Mouse (Mus musculus) forebrain, embryonic 10.5 days (tissue): ENCODE results near the gene Olfr20. TPM values are rescaled to one million over a fixed set of nuclear protein-coding genes. Genes with fewer than 3 reads are reported as not detected.
"Not testable (repeated sequence)": the region's sequence is repeated elsewhere in the genome, so short reads cannot be mapped to it uniquely, and the experiment has no call there.

Experiments used
- DNase-seq: peaks from one replicate; pipeline ENCODE4 v3.0.0-alpha.2; 2017; ENCODE audit warnings: low spot score; ENCODE audit errors: extremely low spot score
- H3K27ac ChIP-seq: fragments of 300-500 bp; sonication (generic); 2 replicates; pipeline ENCODE4 v1.5.1; 2016; ENCODE audit warnings: mild to moderate bottlenecking
- H3K27me3 ChIP-seq: fragments of 300-500 bp; sonication (generic); 2 replicates; pipeline ENCODE4 v1.6.1; 2016; ENCODE audit warnings: mild to moderate bottlenecking; ENCODE audit not compliant: poor library complexity, severe bottlenecking
- H3K36me3 ChIP-seq: fragments of 300-500 bp; sonication (generic); replicated peaks from 2 replicates; pipeline ENCODE4 v1.6.1; 2016; ENCODE audit warnings: mild to moderate bottlenecking, moderate library complexity
- H3K4me1 ChIP-seq: fragments of 300-500 bp; sonication (generic); 2 replicates; pipeline ENCODE4 v1.6.1; 2016
- H3K4me3 ChIP-seq: fragments of 300-500 bp; sonication (generic); 2 replicates; pipeline ENCODE4 v1.5.1; 2016; ENCODE audit warnings: mild to moderate bottlenecking, moderate library complexity
- H3K9me3 ChIP-seq: fragments of 300-500 bp; sonication (generic); 2 replicates; pipeline ENCODE4 v1.6.1; 2016; ENCODE audit warnings: mild to moderate bottlenecking, moderate library complexity
- WGBS: fragments of 180-500 bp; shearing (Covaris S2); methylation state at CpG from one replicate; pipeline ENCODE4 v1.1.7; 2016; 5-methylcytosine and 5-hydroxymethylcytosine counted together
- polyA plus RNA-seq: library from polyadenylated mRNA; unstranded; fragments of >200 nt; fragmentation: Nextera tagmentation; extraction: Ambion mirVana; gene quantifications from 2 replicates; pipeline ENCODE4 v1.2.1, GENCODE M21; 2016

The Olfr20 gene
- polyA plus RNA-seq: not detected in 2 replicates

DNA sequence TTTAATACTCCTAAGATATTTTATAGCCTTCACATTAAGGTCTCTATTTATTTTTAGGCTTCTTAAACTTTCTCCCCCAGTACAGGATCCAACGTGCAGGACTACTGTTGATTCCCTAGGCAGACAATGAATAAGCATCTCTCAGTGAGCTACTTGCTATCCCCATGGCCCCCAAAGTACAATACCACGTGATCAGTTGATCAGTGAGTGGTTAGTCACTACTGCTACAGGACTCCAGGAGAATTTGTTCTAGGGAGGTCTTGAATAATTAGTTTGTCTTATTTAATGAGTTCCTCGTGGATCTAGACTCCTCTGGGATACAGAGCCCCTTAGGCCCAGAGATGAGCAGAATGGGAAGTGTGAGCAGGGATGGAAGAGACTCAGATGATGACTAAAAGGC, at the start of gene Olfr20:
Olfr20 (plus strand) TSS at position 301 of the 400 bp plus-strand sequence.
- 52% methylated on average over 3 of the region's 3 CpGs for WGBS
- H3K27ac ChIP-seq: no peak within 1 kb of the TSS
- DNase-seq: no peak

DNA sequence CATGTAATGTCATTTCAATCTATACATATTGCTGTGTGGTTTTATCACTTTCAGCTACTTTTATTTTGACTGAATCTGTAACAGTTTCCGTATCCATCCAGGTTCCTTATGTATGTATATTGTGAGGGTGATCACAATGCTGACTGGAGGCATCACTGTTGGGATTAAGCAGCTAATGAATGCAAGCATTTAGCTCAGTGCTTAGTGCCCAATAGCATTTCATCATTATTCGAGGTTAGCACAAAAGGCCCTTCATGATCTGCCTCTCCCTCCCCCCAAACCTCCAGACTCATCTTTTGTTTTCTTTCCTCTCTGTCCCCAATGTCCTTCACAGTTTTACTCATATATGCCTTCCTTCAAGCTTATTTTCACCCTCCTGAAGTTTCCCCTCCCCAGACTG, 47.5 kb upstream of the Olfr20 start:
- Histone ChIP-seq H3K36me3 (no peaks in the 10 kb centered on the region), H3K4me3 (no peak overlapping the region), H3K27me3 (no peaks in the 10 kb centered on the region), H3K27ac (no peak overlapping the region), H3K9me3 (no peaks in the 10 kb centered on the region), H3K4me1 (peaks cover 9% of the 10 kb centered on the region)
- WGBS: 22% methylated on average over 2 of the region's 2 CpGs
- no peak for DNase-seq

More for the DNA sequence above, at the start of gene Olfr20:
- no peaks in the 10 kb centered on the region for H3K4me1 ChIP-seq
- no peaks in the 10 kb centered on the region for H3K36me3 ChIP-seq
- H3K4me3 ChIP-seq: no peak within 1 kb of the TSS
- H3K27me3 ChIP-seq: no peaks in the 10 kb centered on the region
- no peaks in the 10 kb centered on the region for H3K9me3 ChIP-seq

DNA sequence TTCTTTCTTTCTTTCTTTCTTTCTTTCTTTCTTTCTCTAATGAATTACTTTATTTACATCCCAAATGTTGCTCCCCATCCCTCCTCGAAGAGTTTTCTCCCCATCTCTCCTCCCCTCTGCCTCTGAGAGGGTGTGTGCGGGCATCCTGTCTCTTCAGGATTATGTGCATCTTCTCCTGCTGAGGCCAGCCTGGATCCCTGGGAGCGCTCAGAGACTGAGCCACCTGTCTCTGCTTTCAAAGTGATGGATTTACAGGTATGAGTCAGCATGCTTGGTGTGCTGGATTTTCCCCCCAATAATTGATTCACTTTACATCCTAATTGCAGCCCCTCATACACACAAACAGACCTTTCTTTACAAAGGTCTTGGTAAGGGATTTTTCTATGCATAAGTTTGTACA, 34.6 kb upstream of the Olfr20 start:
- H3K27ac ChIP-seq: no peak overlapping the region
- DNase-seq: no peak
- H3K27me3 ChIP-seq: no peaks in the 10 kb centered on the region
- no peak overlapping the region for H3K4me3 ChIP-seq
- WGBS: 40% methylated on average over 3 of the region's 3 CpGs
- no peaks in the 10 kb centered on the region for H3K9me3 ChIP-seq
- no peaks in the 10 kb centered on the region for H3K4me1 ChIP-seq
- no peaks in the 10 kb centered on the region for H3K36me3 ChIP-seq

DNA sequence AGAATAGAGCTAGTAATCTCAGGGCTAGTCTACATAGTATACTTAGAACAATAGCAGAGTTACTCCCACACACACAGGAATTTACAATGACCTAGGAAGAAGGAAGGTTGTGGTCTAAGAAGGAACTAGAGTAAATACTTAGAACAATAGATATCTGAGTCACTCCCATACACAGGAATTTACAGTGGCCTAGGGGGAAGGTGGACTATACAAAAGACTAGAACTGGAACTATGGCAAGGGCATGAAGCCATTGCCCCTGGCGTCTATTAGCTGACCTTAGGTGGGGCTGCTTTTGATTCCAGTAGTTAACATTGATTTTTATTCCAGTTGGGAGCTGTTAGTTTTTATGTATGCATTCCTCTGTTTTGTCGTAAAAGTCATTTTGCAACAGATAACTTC, 32.0 kb upstream of the Olfr20 start:
- WGBS: 90% methylated on average over 2 of the region's 2 CpGs

DNA sequence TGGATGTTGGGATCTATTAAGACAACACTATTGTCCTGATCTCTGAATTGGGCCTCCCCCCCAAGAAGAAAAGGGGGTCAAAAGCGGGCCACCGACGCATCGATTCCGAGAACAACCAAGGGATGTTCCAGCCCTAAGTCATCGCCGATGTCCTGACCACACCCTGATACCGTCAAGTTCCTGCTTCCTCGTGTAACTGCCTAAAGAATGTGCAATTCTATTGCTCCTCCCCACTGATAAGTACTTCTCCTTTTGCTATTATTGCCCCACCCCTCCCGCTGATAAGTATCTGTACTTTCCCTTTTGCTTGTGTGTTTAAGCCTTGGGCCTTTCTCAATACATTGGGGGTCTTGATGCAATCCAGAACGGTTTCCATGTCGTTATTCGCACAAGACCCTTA, 29.5 kb upstream of the Olfr20 start:
- H3K4me1 ChIP-seq, H3K4me3 ChIP-seq, DNase-seq, H3K9me3 ChIP-seq, H3K27ac ChIP-seq, H3K36me3 ChIP-seq, H3K27me3 ChIP-seq: not testable (repeated sequence)
- WGBS: 96% methylated on average over 13 of the region's 13 CpGs

More for the DNA sequence above, 32.0 kb upstream of the Olfr20 start:
- DNase-seq, H3K9me3 ChIP-seq, H3K4me3 ChIP-seq, H3K27me3 ChIP-seq, H3K36me3 ChIP-seq, H3K27ac ChIP-seq, H3K4me1 ChIP-seq: not testable (repeated sequence)

DNA sequence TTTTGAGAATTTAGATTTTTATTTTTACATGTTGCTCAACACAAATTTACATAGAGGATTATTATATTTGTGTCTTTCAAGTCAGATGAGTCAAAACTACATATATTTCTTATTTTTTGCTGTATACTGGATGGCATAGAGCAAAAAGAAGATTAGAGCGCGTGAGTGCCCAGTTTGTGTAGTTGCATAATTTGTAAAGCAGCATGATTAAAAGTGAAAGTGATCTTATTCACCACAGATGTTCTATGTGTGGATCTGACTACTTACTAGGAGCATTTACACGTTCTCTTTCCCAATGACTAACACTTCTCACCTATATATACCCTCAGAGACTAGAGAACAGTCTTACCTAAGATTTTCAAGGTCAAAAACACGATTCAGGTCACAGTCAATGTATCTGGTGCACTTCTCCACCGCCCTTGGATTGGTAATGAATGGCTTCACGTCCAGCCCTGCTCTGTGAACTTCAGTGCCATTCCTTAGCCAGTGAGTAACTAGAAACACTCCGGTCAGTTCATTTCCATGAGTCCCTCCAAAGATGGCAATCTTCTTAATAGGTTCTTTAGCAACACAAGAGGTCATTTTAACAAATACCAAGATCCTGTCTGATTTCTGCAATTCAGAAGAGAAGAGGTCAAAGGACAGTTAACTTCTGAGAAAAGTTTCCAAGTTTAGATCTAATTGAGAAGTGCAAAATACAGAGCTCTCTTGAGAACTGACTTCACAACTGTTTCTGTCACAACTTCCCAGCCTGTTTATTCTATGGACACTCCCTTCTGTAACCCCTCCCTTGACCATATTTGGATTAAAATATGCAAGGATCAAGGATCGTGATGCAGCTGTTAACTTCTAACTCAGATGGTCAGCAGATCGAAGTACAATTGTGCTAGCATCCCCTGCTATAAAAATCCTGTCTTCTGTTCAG, 26.4 kb upstream of the Olfr20 start:
- no peaks in the 10 kb centered on the region for H3K36me3 ChIP-seq
- no peak for DNase-seq
- H3K4me3 ChIP-seq: no peak overlapping the region
- no peak overlapping the region for H3K27ac ChIP-seq
- WGBS: 81% methylated on average over 9 of the region's 9 CpGs
- H3K27me3 ChIP-seq: no peaks in the 10 kb centered on the region
- no peaks in the 10 kb centered on the region for H3K4me1 ChIP-seq
- no peaks in the 10 kb centered on the region; the same call in 1 of the 2 replicates for H3K9me3 ChIP-seq

DNA sequence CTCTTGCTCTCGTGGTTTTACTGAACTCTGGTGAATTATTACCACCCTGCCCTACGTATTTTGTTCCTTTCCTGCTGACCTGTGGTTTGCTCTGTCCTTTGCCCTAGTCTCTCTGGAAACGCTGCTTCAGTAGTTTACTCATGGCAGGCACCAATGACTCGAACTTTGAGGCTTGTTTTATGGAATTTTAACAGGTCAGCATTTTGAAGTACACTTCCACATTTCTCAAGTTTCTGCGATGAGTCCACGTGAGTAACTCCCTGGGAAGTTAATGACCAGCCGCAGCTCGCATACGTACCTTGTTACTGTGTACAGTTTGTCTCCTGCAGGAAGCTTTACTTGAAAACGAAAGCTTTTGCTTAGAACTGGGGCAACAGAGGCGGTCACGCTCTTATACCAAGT, 24.1 kb upstream of the Olfr20 start:
- WGBS: 69% methylated on average over 12 of the region's 12 CpGs
- Histone ChIP-seq H3K27ac (no peak overlapping the region), H3K27me3 (no peaks in the 10 kb centered on the region), H3K4me3 (no peak overlapping the region), H3K9me3 (peaks cover 8% of the 10 kb centered on the region; the same call in 1 of the 2 replicates), H3K36me3 (no peaks in the 10 kb centered on the region), H3K4me1 (no peaks in the 10 kb centered on the region)
- no peak for DNase-seq

DNA sequence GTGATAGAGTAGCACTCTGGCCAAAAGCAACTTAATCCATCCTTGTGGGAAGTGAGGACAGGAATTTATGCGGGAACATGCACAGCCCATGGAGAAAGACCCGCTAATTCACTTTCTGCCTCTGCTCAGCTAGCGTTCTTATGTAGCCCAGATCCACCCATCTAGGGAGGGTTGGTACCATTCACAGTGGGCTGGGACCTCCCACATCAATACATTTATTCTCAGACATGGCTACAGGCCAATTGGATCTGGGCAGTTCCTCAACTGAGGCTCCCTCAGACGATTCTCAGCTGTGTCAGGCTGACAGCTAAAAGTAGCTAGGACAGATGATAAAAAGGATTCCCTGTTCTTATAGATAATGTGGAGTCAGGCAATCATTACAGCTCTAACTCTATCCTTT, 23.2 kb upstream of the Olfr20 start:
- Histone ChIP-seq H3K9me3 (peaks cover 8% of the 10 kb centered on the region; the same call in 1 of the 2 replicates), H3K27ac (no peak overlapping the region), H3K27me3 (no peaks in the 10 kb centered on the region), H3K36me3 (no peaks in the 10 kb centered on the region), H3K4me1 (no peaks in the 10 kb centered on the region), H3K4me3 (no peak overlapping the region)
- no peak for DNase-seq
- 89% methylated on average over 4 of the region's 4 CpGs for whole genome bisulfite sequencing

DNA sequence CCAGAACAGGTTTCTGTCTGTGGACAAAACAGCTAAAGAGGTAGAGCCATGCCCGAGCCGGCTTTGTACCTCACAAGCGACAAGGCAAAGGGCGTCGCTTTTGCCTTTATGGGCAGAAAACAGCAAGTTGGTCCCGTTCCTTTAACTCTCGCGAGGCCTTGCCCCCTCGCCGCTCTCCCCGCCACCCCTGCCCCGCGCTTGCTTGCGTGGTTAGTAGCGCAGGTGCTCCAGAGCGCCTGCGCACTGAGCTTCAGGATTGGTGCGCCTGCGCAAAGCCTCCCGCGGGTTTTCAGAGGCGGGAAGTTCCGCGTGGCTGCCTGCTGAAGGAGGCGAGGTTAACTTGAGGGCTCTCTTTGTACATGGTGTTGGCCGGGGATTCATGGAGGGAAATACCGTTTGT, 21.1 kb upstream of the Olfr20 start, which contains the start of the genes Aspa, Gm49340 and Spata22:
Aspa (minus strand) TSS at position 155 of the 400 bp plus-strand sequence.
Gm49340 (plus strand) TSS at position 300 of the 400 bp plus-strand sequence.
Spata22 (plus strand) TSS at position 300 of the 400 bp plus-strand sequence.
- Histone ChIP-seq H3K4me1 (no peaks in the 10 kb centered on the region), H3K9me3 (peaks cover 8% of the 10 kb centered on the region; the same call in 1 of the 2 replicates), H3K4me3 (no peak within 1 kb of the TSS), H3K27ac (no peak within 1 kb of the TSS), H3K27me3 (no peaks in the 10 kb centered on the region), H3K36me3 (no peaks in the 10 kb centered on the region)
- DNase-seq: no peak
- 80% methylated on average over 27 of the region's 27 CpGs for WGBS

DNA sequence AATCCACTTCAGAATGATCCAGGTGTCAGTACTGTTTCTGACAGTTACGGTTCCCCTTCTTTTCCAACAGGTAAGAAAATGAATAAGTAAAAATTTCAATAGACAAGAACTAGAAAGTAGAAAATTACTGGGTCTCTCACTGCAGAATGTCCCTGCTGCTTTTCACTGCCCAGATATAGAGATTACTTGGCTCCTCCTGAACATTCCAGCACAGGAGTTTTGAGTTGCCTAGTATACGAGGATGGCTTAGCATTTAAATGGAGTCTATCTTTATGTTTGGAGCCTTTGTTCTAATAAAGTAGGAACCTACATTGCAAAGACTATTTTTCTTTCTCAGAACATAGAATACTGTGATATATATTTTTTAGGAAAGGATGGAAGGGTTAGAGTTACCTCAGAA, 17.2 kb upstream of the Olfr20 start:
- DNase-seq: no peak
- Histone ChIP-seq H3K4me1 (no peaks in the 10 kb centered on the region), H3K27ac (no peak overlapping the region), H3K36me3 (no peaks in the 10 kb centered on the region), H3K27me3 (no peaks in the 10 kb centered on the region), H3K4me3 (no peak overlapping the region), H3K9me3 (peaks cover 8% of the 10 kb centered on the region; the same call in 1 of the 2 replicates)
- WGBS: 71% methylated on average over 2 of the region's 2 CpGs

DNA sequence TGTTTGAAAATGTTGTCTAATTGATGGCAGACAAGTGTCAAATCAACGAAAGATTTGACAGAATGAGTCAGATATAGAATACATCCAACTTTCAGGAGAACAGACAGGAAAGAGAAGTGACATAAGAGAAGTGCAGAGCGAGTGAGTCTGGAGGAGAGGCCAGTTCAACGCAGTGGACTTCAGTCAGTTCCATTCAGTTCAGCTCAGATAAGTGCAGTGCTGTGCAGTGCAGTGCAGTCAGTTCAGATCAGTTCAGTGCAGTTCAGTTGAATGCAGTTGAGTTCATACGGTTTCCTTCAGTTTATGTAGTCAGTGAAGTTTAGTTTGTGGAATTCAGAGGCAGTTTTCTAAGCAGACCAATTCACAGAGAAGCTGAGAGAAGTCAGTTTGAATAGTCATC, 13.7 kb upstream of the Olfr20 start:
- no peaks in the 10 kb centered on the region for H3K9me3 ChIP-seq
- H3K27me3 ChIP-seq: no peaks in the 10 kb centered on the region
- H3K27ac ChIP-seq: no peak overlapping the region
- H3K4me3 ChIP-seq: no peak overlapping the region
- H3K36me3 ChIP-seq: no peaks in the 10 kb centered on the region
- no peaks in the 10 kb centered on the region for H3K4me1 ChIP-seq
- WGBS: 78% methylated on average over 4 of the region's 4 CpGs
- no peak for DNase-seq

DNA sequence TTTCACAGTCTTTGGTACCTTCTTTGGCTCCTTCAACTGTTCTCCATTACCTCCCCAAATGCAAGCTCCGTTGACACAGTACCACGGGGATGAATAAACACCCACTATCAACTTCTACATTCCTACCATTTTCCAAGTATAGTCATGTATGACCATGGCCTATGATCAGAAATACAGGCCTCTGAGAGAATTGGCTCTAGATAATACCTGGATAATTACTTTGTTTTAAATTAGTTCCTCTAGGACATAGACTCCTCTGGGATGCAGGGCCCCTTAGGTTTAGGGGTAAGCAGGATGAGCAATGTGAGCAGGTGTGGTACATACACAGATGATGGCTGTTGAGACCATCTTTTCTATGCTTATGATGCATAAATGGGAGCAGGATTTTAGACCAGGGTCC, 20.4 kb downstream of the Olfr20 start, which contains the start of gene Olfr376:
Olfr376 (plus strand) TSS at position 301 of the 400 bp plus-strand sequence.
- H3K36me3 ChIP-seq: no peaks in the 10 kb centered on the region
- DNase-seq: no peak

DNA sequence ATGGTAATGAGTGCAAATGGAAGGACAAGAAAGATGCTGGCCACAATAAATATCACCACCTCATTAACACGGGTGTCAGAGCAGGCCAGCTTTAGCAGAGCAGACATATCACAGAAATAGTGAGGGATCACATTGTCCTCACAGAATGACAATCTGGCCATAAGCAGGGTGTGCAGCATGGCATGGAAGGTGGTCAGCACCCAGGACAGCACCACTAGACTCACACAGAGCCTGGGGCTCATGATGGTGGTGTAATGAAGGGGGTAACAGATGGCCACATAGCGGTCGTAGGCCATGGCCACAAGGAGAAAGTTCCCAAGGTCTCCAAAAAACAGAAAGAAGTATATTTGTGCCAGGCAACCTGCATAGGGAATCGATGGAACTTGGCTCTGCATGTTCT, 44.8 kb downstream of the Olfr20 start:
- no peaks in the 10 kb centered on the region for H3K4me1 ChIP-seq
- WGBS: 78% methylated on average over 4 of the region's 4 CpGs

More for the DNA sequence above, 20.4 kb downstream of the Olfr20 start, which contains the start of gene Olfr376:
- 96% methylated on average over 2 of the region's 2 CpGs for WGBS
- H3K27ac ChIP-seq: no peak within 1 kb of the TSS
- H3K4me1 ChIP-seq: no peaks in the 10 kb centered on the region
- peaks cover 7% of the 10 kb centered on the region for H3K9me3 ChIP-seq
- no peaks in the 10 kb centered on the region for H3K27me3 ChIP-seq
- H3K4me3 ChIP-seq: no peak within 1 kb of the TSS

More for the DNA sequence above, 44.8 kb downstream of the Olfr20 start:
- Histone ChIP-seq H3K36me3 (no peaks in the 10 kb centered on the region), H3K27ac (no peak overlapping the region), H3K9me3 (peaks cover 8% of the 10 kb centered on the region; the same call in 1 of the 2 replicates), H3K4me3 (no peak overlapping the region), H3K27me3 (no peaks in the 10 kb centered on the region)
- no peak for DNase-seq
